Mouse (Mus musculus): Measurements from ENCODE around the gene Agr2.

- no peak for TF ChIP-seq CTCF (IDR thresholded peaks at IDR 0.05; ENCODE audit: borderline replicate concordance, insufficient read depth, low read depth, low read length)
- TF ChIP-seq POLR2A (IDR thresholded peaks at IDR 0.05; ENCODE audit: borderline replicate concordance, insufficient read depth, low read length) = no peak
Measured at GRCm38 (mm10) chr12:36032419-36032818, 39.7 kb downstream of the Agr2 start.

Measured in cerebellum, adult 2 months (tissue).